Mouse (Mus musculus) limb, embryonic 13.5 days (tissue): ENCODE data around the gene Nle1. TPM values are rescaled to one million over a fixed set of nuclear protein-coding genes. Genes with fewer than 3 reads are reported as not detected.
A peak's percentile ranks its signal among the peaks of the same experiment; 100 is the strongest.

Experiments used
- ATAC-seq: fragments of 200-750 bp; cut with Nextera tagmentation; 2 replicates; pipeline ENCODE4 v1.8.0; 2017; ENCODE audit warnings: low read depth, moderate number of reproducible peaks, moderate TSS enrichment; ENCODE audit not compliant: low FRiP score
- H3K27ac ChIP-seq: fragments of 300-500 bp; sonication (generic); 2 replicates; pipeline ENCODE4 v1.5.1; 2015; ENCODE audit warnings: inconsistent platforms, mild to moderate bottlenecking, moderate library complexity
- H3K27me3 ChIP-seq: fragments of 300-500 bp; sonication (generic); 2 replicates; pipeline ENCODE4 v1.6.1; 2015; ENCODE audit warnings: mild to moderate bottlenecking, inconsistent platforms
- H3K36me3 ChIP-seq: fragments of 300-500 bp; sonication (generic); 2 replicates; pipeline ENCODE4 v1.6.1; 2015; ENCODE audit warnings: inconsistent platforms, mild to moderate bottlenecking, moderate library complexity
- H3K4me1 ChIP-seq: fragments of 300-500 bp; sonication (generic); 2 replicates; pipeline ENCODE4 v1.6.1; 2015; ENCODE audit warnings: inconsistent platforms
- H3K4me2 ChIP-seq: fragments of 300-500 bp; sonication (generic); replicated peaks from 2 replicates; pipeline ENCODE4 v1.6.1; 2015; ENCODE audit warnings: inconsistent platforms, mild to moderate bottlenecking, moderate library complexity
- H3K4me3 ChIP-seq: fragments of 300-500 bp; sonication (generic); 2 replicates; pipeline ENCODE4 v1.5.1; 2015; ENCODE audit warnings: moderate library complexity, mild to moderate bottlenecking, inconsistent platforms
- H3K9ac ChIP-seq: fragments of 300-500 bp; sonication (generic); 2 replicates; pipeline ENCODE4 v1.6.1; 2015; ENCODE audit warnings: mild to moderate bottlenecking, inconsistent platforms
- H3K9me3 ChIP-seq: fragments of 300-500 bp; sonication (generic); 2 replicates; pipeline ENCODE4 v1.6.1; 2016; ENCODE audit warnings: inconsistent platforms
- WGBS: fragments of 180-500 bp; shearing (Covaris S2); methylation state at CpG from one replicate; pipeline ENCODE4 v1.1.7; 2015; 5-methylcytosine and 5-hydroxymethylcytosine counted together
- polyA plus RNA-seq: library from polyadenylated mRNA; unstranded; fragments of >200 nt; fragmentation: Nextera tagmentation; extraction: Ambion mirVana; gene quantifications from 2 replicates; pipeline ENCODE4 v1.2.1, GENCODE M21; 2015

The Nle1 gene
- polyA plus RNA-seq, 1 experiment from 2014 or later = 41.3 TPM

- WGBS = 61% methylated on average over 8 of the region's 8 CpGs
- peaks cover 13% of the 10 kb centered on the region for H3K36me3 ChIP-seq
- no peaks in the 10 kb centered on the region for H3K9me3 ChIP-seq
- ATAC-seq = no peak
- no peak overlapping the region for H3K4me3 ChIP-seq
- no peak overlapping the region for H3K27ac ChIP-seq
- H3K27me3 ChIP-seq = no peaks in the 10 kb centered on the region
- H3K4me1 ChIP-seq = 0 out of 2 replicates have a peak, but pooled peaks cover under 1% of the 10 kb centered on the region
- no peak overlapping the region for H3K9ac ChIP-seq
- H3K4me2 ChIP-seq = no peak overlapping the region
Measured at GRCm38 (mm10) chr11:82883180-82883579, 25.0 kb downstream of the Nle1 start.

GRCm38 (mm10) chr11:82877726-82878344 lies 30.4 kb downstream of the Nle1 start:
- H3K36me3 ChIP-seq = peaks cover 13% of the 10 kb centered on the region
- no peaks in the 10 kb centered on the region for H3K27me3 ChIP-seq
- no peaks in the 10 kb centered on the region for H3K4me1 ChIP-seq
- H3K9me3 ChIP-seq = no peaks in the 10 kb centered on the region
- H3K27ac ChIP-seq = no peak overlapping the region
- no peak overlapping the region for H3K9ac ChIP-seq
- H3K4me3 ChIP-seq = no peak overlapping the region
- ATAC-seq = no peak
- 71% methylated on average over 7 of the region's 7 CpGs for WGBS
- H3K4me2 ChIP-seq = no peak overlapping the region

DNA sequence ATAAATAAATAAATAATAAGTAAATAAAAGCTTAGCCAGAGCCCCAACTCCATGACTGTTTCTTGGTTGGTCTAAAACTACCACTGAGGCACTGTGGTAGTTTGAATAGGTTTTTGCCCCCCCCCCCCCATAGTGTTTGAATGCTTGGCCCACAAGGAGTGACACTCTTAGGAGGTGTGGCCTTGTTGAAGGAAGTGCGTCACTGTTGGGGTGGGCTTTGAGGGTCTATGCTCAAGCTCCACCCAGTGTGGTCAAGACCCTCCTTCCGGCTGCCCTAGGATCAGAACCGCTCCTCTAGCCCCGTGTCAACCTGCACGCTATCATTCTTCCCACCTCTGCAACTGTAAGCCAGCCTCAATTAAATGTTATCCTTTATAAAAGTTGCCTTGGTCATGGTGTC lies 32.6 kb downstream of the Nle1 start:
- H3K4me3 ChIP-seq = no peak overlapping the region
- peaks cover 13% of the 10 kb centered on the region for H3K36me3 ChIP-seq
- H3K27ac ChIP-seq = no peak overlapping the region
- no peaks in the 10 kb centered on the region for H3K27me3 ChIP-seq
- WGBS = 90% methylated on average over 5 of the region's 5 CpGs
- no peaks in the 10 kb centered on the region for H3K4me1 ChIP-seq
- no peaks in the 10 kb centered on the region for H3K9me3 ChIP-seq
- ATAC-seq = no peak
- no peak overlapping the region for H3K4me2 ChIP-seq
- no peak overlapping the region for H3K9ac ChIP-seq

DNA sequence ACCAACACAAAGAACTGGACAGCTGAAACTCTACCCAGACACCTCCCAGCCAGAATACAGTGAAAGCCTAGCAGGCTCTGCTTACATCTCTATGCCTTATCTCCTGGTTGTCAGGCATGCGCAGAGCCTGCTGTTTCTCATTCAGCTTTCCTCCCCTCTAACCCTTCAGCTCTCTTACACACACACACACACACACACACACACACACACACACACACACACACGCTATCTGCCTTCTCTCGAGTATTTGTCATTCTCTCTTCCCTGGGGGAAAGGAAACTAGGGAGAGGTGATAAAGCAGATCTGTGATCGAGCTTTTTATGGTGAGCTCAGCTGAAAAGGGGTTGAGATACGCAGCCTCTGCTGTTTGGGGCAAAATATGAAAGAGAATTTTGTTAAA lies 33.3 kb downstream of the Nle1 start:
- Histone ChIP-seq H3K36me3 (peaks cover 12% of the 10 kb centered on the region), H3K27ac (no peak overlapping the region), H3K4me2 (no peak overlapping the region), H3K9me3 (no peaks in the 10 kb centered on the region), H3K4me1 (no peaks in the 10 kb centered on the region), H3K9ac (no peak overlapping the region), H3K4me3 (no peak overlapping the region), H3K27me3 (no peaks in the 10 kb centered on the region)
- no peak for ATAC-seq
- WGBS = 77% methylated on average over 5 of the region's 5 CpGs

DNA sequence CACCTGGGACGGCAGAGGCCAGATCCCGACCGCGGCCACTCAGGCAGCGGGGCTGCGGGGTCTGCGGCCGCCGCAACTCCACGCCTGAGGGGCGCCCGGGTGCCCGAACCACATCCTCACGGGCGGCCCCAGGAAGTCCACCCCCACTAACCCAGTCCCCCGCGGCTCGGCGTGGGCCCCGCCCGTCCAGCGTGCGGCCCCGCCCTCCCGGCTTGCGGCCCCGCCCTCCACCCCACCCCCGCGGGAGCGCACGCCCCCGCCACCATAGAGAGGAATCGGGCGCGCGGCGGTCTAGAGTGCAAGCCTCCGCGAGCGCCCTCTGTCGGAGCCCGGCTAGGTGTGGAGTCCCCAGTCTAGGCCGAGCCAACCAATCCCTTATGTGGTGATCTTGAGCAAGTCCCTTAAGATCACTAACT lies 37.2 kb downstream of the Nle1 start, which contains the start of gene Rffl:
Gene Rffl (minus strand): TSS at position 180 of the 416 bp plus-strand sequence.
- Histone ChIP-seq H3K4me1 (peaks cover 6% of the 10 kb centered on the region), H3K9ac (peak within 1 kb of the TSS; percentile 81), H3K9me3 (no peaks in the 10 kb centered on the region), H3K4me3 (peak within 1 kb of the TSS; percentile 85), H3K27ac (peak within 1 kb of the TSS; percentile 22; the same call in 1 of the 2 replicates), H3K4me2 (peak within 1 kb of the TSS; percentile 77), H3K27me3 (no peaks in the 10 kb centered on the region), H3K36me3 (no peaks in the 10 kb centered on the region)
- ATAC-seq = peak; percentile 97
- WGBS = under 1% methylated on average over 39 of the region's 43 CpGs

DNA sequence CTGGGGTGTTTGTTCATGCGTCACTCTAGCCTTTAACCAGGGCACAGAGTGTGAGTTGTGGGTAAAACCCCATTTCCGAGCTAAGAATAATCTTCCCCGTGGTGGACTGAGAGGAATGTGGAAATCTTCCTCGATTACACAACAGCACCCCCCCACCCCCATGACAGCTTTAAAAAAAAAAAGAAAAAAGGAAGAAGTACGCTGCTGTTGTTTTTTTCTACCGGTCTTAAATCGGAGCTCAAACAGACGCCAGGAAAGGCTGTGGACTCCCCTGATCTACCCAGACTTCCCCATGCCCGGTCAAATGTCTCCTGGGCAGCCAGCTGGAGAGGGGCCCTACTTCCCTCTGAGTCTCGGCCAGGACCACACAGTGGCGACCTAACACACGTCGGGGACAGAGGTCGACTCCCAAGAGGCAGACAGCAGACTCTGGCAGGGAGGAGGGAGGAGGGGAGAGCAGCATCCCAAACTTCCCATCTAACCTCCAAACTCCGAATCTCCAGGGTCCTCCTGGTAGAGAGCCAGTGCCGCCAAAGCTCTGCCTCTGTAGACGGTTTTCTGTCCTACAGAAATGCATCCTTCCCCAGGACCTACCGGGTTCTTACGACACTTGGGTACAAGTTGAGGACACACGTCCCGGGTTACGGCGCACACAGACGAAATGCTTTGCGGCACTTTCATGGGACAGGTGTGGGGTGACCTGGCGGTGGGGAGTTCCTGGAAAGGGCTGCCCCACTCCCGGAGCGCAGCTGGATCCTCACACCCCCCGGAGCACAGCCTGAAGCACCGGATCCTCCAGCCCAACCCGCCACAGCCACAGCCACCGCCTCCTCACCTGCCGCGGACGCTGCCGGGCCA lies 37.8 kb downstream of the Nle1 start:
- 4% methylated on average over 34 of the region's 36 CpGs for WGBS
- ATAC-seq = peak; percentile 33; the same call in 1 of the 2 replicates

DNA sequence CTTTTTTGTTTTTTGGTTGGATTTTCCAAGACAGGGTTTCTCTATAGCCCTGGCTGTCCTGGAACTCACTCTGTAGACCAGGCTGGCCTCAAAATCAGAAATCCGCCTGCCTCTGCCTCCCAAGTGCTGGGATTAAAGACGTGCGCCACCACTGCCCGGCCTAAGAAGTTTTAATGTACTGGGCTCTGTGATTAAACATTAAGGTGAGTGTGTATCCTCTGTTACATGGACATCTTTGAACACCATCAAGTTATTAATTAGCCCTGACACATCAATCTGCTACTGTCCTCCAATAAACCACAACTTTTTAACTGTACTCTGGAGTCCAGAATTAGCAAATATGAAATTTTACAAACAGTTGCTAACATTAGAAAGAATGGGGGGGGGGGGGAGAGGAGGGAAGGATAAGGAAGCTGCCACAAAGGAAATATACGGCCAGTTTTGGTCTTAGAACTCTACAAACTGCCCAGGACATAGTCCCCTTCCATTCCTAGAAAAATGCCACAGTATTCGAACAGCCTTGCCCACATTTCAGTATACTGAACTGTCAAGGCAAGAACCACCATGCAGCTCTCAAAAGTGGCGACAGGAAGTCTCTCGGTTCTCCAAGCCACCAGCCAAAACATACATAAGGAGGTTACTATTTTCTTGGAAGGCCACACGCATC lies 38.6 kb downstream of the Nle1 start:
- Histone ChIP-seq H3K4me3 (peak overlapping the region; percentile 85), H3K4me2 (peak overlapping the region; percentile 77), H3K9me3 (no peaks in the 10 kb centered on the region), H3K27ac (no peak overlapping the region), H3K27me3 (no peaks in the 10 kb centered on the region), H3K9ac (peak overlapping the region; percentile 81), H3K4me1 (peaks cover 6% of the 10 kb centered on the region), H3K36me3 (no peaks in the 10 kb centered on the region)
- WGBS = 72% methylated on average over 9 of the region's 9 CpGs
- no peak for ATAC-seq

More for the DNA sequence above, 37.8 kb downstream of the Nle1 start:
- Histone ChIP-seq H3K4me1 (peaks cover 6% of the 10 kb centered on the region), H3K36me3 (no peaks in the 10 kb centered on the region), H3K9ac (peak overlapping the region; percentile 81), H3K27ac (peak overlapping the region; percentile 22; the same call in 1 of the 2 replicates), H3K4me3 (peak overlapping the region; percentile 85), H3K27me3 (no peaks in the 10 kb centered on the region), H3K9me3 (no peaks in the 10 kb centered on the region), H3K4me2 (peak overlapping the region; percentile 77)

- H3K9ac ChIP-seq = no peak overlapping the region
- no peaks in the 10 kb centered on the region for H3K27me3 ChIP-seq
- no peak overlapping the region for H3K27ac ChIP-seq
- no peak for ATAC-seq
- H3K4me1 ChIP-seq = peaks cover 9% of the 10 kb centered on the region
- no peak overlapping the region for H3K4me2 ChIP-seq
- WGBS = 63% methylated on average over 5 of the region's 5 CpGs
- no peaks in the 10 kb centered on the region for H3K9me3 ChIP-seq
- H3K36me3 ChIP-seq = no peaks in the 10 kb centered on the region
- H3K4me3 ChIP-seq = no peak overlapping the region
Measured at GRCm38 (mm10) chr11:82867956-82868355, 40.3 kb downstream of the Nle1 start.

DNA sequence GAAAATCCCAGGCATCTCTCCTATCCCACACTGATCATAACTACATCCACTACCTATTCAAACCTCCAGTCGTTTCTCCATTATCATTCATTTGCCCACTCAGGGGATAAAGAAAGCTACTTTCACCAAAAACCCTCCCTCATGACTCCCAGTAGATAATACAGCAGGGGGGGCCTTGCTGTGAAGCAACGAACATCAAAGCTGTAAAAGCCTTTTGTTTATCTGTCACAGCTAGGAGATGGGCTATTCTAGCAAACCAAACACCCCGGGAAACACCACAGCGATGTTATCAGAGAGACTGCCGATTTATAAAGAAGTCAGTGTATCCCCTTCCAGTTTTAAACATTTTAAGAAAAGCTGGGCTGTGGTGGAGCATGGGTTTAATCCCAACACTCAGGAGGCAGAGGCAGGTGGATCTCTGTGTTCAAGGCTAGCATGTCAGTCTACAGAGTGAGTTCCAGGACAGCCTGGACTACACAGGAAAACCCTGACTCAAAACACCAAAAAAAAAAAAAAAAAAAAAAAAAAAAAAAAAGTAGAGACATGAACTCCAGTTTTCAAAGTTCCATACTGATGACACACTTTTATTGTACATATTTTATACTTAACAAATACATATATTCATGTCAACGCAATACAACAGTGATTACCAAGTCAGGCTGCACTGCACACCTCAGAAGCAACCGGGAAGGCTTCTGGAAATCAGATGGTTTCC lies 41.2 kb downstream of the Nle1 start:
- Histone ChIP-seq H3K27me3 (no peaks in the 10 kb centered on the region), H3K9ac (no peak overlapping the region), H3K27ac (no peak overlapping the region), H3K36me3 (no peaks in the 10 kb centered on the region), H3K4me1 (peaks cover 17% of the 10 kb centered on the region), H3K4me3 (no peak overlapping the region), H3K4me2 (no peak overlapping the region), H3K9me3 (no peaks in the 10 kb centered on the region)
- no peak for ATAC-seq
- WGBS = 33% methylated on average over 7 of the region's 7 CpGs

GRCm38 (mm10) chr11:82865957-82866356 lies 42.3 kb downstream of the Nle1 start:
- Histone ChIP-seq H3K4me3 (no peak overlapping the region), H3K4me1 (peaks cover 26% of the 10 kb centered on the region), H3K9ac (no peak overlapping the region), H3K9me3 (no peaks in the 10 kb centered on the region), H3K27me3 (no peaks in the 10 kb centered on the region), H3K36me3 (no peaks in the 10 kb centered on the region), H3K27ac (no peak overlapping the region), H3K4me2 (no peak overlapping the region)
- ATAC-seq = no peak
- WGBS = 81% methylated on average over 10 of the region's 10 CpGs

- Histone ChIP-seq H3K9me3 (no peaks in the 10 kb centered on the region), H3K4me2 (no peak overlapping the region), H3K27me3 (no peaks in the 10 kb centered on the region), H3K27ac (peak overlapping the region; percentile 44; the same call in 1 of the 2 replicates), H3K4me1 (peaks cover 21% of the 10 kb centered on the region), H3K36me3 (no peaks in the 10 kb centered on the region), H3K4me3 (no peak overlapping the region), H3K9ac (no peak overlapping the region)
- 50% methylated on average over 4 of the region's 4 CpGs for WGBS
- ATAC-seq = no peak
Measured at GRCm38 (mm10) chr11:82863488-82863931, 44.7 kb downstream of the Nle1 start.
